Mouse (Mus musculus): ENCODE measurements around the gene Fads6. TPM values are rescaled to one million over a fixed set of nuclear protein-coding genes. Genes with fewer than 3 reads are reported as not detected.

Fads6 gene
- total and polyA plus RNA-seq, 3 experiments: 3.3 to 6.6 TPM; not detected in 1

DNA sequence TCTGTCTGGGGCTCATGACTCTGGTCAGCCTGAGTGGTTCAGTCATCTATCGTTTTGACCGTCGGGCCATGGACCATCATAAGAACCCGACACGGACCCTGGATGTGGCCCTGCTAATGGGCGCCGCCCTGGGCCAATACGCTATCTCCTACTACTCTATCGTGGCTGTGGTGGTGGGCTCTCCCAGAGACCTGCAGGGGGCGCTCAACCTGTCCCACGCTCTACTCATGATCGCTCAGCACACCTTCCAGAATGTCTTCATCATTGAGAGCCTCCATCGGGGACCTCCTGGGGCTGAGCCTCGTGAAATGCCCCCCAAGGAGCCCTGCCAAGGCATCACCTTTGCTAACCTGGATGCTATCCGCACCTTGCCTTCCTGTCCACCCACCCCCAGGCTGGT lies 31.9 kb upstream of the Fads6 start:
- Histone ChIP-seq H3K27ac (ENCODE audit: control insufficient read depth, low read depth, low read length) (no peak overlapping the region), H3K79me2 (ENCODE audit: control insufficient read depth, insufficient read depth, low read length, poor library complexity) (no peaks in the 10 kb centered on the region), H3K9ac (ENCODE audit: control insufficient read depth, low read depth, low read length, poor library complexity, severe bottlenecking) (no peak overlapping the region), H3K4me1 (ENCODE audit: control insufficient read depth in 1 of 2, insufficient read depth in 2 of 2, low read length in 2 of 2) (no peaks in the 10 kb centered on the region), H3K36me3 (ENCODE audit: control insufficient read depth in 1 of 2, insufficient read depth in 2 of 2, low read length in 2 of 2) (no peaks in the 10 kb centered on the region), H3K27me3 (ENCODE audit: control insufficient read depth in 1 of 2, insufficient read depth in 2 of 2, low read length in 2 of 2) (peaks cover 8 to 10% of the 10 kb centered on the region in 2 experiments), H3K4me3 (ENCODE audit: control insufficient read depth in 1 of 2, insufficient read depth in 1 of 2, low read depth in 2 of 2, low read length in 2 of 2) (no peak overlapping the region), H3K9me3 (replicated peaks; ENCODE audit: insufficient read depth, low read length) (no peaks in the 10 kb centered on the region)
- peak; percentile 66 for DNase-seq (ENCODE audit: low read depth, low spot score)
- TF ChIP-seq CTCF (IDR thresholded peaks at IDR 0.05 in 2 of 3, conservative IDR thresholded peaks at IDR 0.05 in 1 of 3; ENCODE audit: control insufficient read depth in 1 of 3, insufficient read depth in 1 of 3, low read depth in 2 of 3, low read length in 3 of 3, poor library complexity in 1 of 3, severe bottlenecking in 1 of 3): peak; percentile 69 to 83 (median 70)
- peak; percentile 14 for TF ChIP-seq RAD21 (IDR thresholded peaks at IDR 0.05; ENCODE audit: low read depth, low read length)
- TF ChIP-seq SMC3 (IDR thresholded peaks at IDR 0.05; ENCODE audit: low read depth, low read length): peak; percentile 55
- no peak for TF ChIP-seq ZKSCAN1 (IDR thresholded peaks at IDR 0.05; ENCODE audit: low read depth, low read length)
- TF ChIP-seq MAFK (IDR thresholded peaks at IDR 0.05; ENCODE audit: borderline replicate concordance, low read depth, low read length): no peak

DNA sequence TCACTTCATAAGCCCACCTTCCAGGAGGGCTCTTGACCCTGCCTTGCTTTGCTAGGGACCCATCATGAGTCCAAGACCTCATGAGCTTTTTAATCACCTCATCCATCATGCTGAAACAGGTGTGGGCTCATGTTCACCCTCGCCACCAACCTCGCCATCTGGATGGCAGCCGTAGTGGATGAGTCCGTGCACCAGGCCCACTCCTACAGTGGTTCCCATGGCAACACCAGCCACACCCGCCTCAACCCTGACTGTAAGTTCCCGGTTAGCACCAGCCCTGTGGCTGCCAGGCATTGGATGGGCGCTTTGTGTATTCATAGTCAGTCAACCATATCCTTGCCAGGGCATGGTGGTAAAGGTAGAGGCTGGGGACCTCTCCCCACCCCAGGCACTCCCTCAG lies 29.3 kb upstream of the Fads6 start:
- TF ChIP-seq POLR2A (IDR thresholded peaks at IDR 0.05; ENCODE audit: control insufficient read depth in 1 of 2, insufficient read depth in 1 of 2, low read depth in 1 of 2, low read length in 2 of 2, poor library complexity in 1 of 2) (0 out of 4 replicates have a peak, but pooled peaks of 1 of the 2 experiments have one; percentile 26), MAFK (IDR thresholded peaks at IDR 0.05; ENCODE audit: borderline replicate concordance, low read depth, low read length) (no peak), JUND (IDR thresholded peaks at IDR 0.05; ENCODE audit: low read depth, low read length) (no peak)
- H3K9ac ChIP-seq (ENCODE audit: control insufficient read depth, low read depth, low read length, poor library complexity, severe bottlenecking): no peak overlapping the region
- H3K4me1 ChIP-seq (ENCODE audit: control insufficient read depth in 1 of 2, insufficient read depth in 2 of 2, low read length in 2 of 2): no peaks in the 10 kb centered on the region
- H3K4me3 ChIP-seq (ENCODE audit: control insufficient read depth in 1 of 2, insufficient read depth in 1 of 2, low read depth in 2 of 2, low read length in 2 of 2): no peak overlapping the region
- H3K36me3 ChIP-seq (ENCODE audit: control insufficient read depth in 1 of 2, insufficient read depth in 2 of 2, low read length in 2 of 2): no peaks in the 10 kb centered on the region
- H3K79me2 ChIP-seq (ENCODE audit: control insufficient read depth, insufficient read depth, low read length, poor library complexity): no peaks in the 10 kb centered on the region
- H3K27me3 ChIP-seq (ENCODE audit: control insufficient read depth in 1 of 2, insufficient read depth in 2 of 2, low read length in 2 of 2): peaks cover 8 to 10% of the 10 kb centered on the region in 2 experiments
- no peak for DNase-seq (ENCODE audit: low read depth, low spot score)
- H3K9me3 ChIP-seq (replicated peaks; ENCODE audit: insufficient read depth, low read length): no peaks in the 10 kb centered on the region
- no peak overlapping the region for H3K27ac ChIP-seq (ENCODE audit: control insufficient read depth, low read depth, low read length)

DNA sequence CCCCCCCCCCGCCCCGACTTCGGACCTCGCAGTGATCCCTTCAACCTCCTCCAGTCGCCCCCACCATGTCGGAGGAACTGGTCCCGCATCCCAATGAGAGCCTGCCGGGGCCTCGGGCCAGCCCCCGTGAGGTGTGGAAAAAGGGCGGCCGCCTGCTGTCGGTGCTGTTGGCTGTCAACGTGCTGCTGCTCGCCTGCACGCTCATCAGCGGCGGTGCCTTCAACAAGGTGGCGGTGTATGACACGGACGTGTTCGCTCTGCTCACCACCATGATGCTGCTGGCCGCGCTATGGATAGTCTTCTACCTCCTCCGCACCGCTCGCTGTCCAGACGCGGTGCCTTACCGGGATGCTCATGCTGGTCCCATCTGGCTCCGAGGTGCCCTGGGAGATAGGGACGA lies 25.9 kb upstream of the Fads6 start:
- Histone ChIP-seq H3K79me2 (ENCODE audit: control insufficient read depth, insufficient read depth, low read length, poor library complexity) (no peaks in the 10 kb centered on the region), H3K36me3 (ENCODE audit: control insufficient read depth in 1 of 2, insufficient read depth in 2 of 2, low read length in 2 of 2) (no peaks in the 10 kb centered on the region), H3K9me3 (replicated peaks; ENCODE audit: insufficient read depth, low read length) (no peaks in the 10 kb centered on the region), H3K27ac (ENCODE audit: control insufficient read depth, low read depth, low read length) (no peak overlapping the region), H3K4me1 (ENCODE audit: control insufficient read depth in 1 of 2, insufficient read depth in 2 of 2, low read length in 2 of 2) (no peaks in the 10 kb centered on the region), H3K9ac (ENCODE audit: control insufficient read depth, low read depth, low read length, poor library complexity, severe bottlenecking) (no peak overlapping the region), H3K27me3 (ENCODE audit: control insufficient read depth in 1 of 2, insufficient read depth in 2 of 2, low read length in 2 of 2) (peaks cover 2 to 4% of the 10 kb centered on the region in 2 experiments; a peak in 3 of 4 replicates), H3K4me3 (ENCODE audit: control insufficient read depth in 1 of 2, insufficient read depth in 1 of 2, low read depth in 2 of 2, low read length in 2 of 2) (no peak overlapping the region)
- TF ChIP-seq ELF1 (IDR thresholded peaks at IDR 0.05; ENCODE audit: low read depth, low read length) (no peak), JUND (IDR thresholded peaks at IDR 0.05; ENCODE audit: low read depth, low read length) (no peak), E2F4 (IDR thresholded peaks at IDR 0.05; ENCODE audit: borderline replicate concordance, low read depth, low read length) (no peak), ZKSCAN1 (IDR thresholded peaks at IDR 0.05; ENCODE audit: low read depth, low read length) (no peak), RCOR1 (IDR thresholded peaks at IDR 0.05; ENCODE audit: low read depth, low read length) (no peak), USF1 (IDR thresholded peaks at IDR 0.05; ENCODE audit: low read depth, low read length) (no peak), ZNF384 (IDR thresholded peaks at IDR 0.05; ENCODE audit: low read depth, low read length) (no peak), ETS1 (IDR thresholded peaks at IDR 0.05; ENCODE audit: low read depth, low read length) (no peak), KAT2A (conservative IDR thresholded peaks at IDR 0.05; ENCODE audit: low read depth, low read length) (no peak), POLR2AphosphoS5 (IDR thresholded peaks at IDR 0.05; ENCODE audit: borderline replicate concordance, low read depth, low read length) (no peak), NRF1 (IDR thresholded peaks at IDR 0.05; ENCODE audit: insufficient read depth, low read depth, low read length, poor library complexity, severe bottlenecking) (no peak), MXI1 (IDR thresholded peaks at IDR 0.05; ENCODE audit: low read depth, low read length) (no peak), CTCF (IDR thresholded peaks at IDR 0.05 in 2 of 3, conservative IDR thresholded peaks at IDR 0.05 in 1 of 3; ENCODE audit: control insufficient read depth in 1 of 3, insufficient read depth in 1 of 3, low read depth in 2 of 3, low read length in 3 of 3, poor library complexity in 1 of 3, severe bottlenecking in 1 of 3) (no peak), MEF2A (IDR thresholded peaks at IDR 0.05; ENCODE audit: extremely low read depth, insufficient replicate concordance, low read depth, low read length, poor library complexity, severe bottlenecking) (no peak), CHD2 (IDR thresholded peaks at IDR 0.05; ENCODE audit: low read length) (no peak), BHLHE40 (IDR thresholded peaks at IDR 0.05; ENCODE audit: borderline replicate concordance, low read depth, low read length) (no peak), MYC (IDR thresholded peaks at IDR 0.05; ENCODE audit: low read depth, low read length) (no peak), SMC3 (IDR thresholded peaks at IDR 0.05; ENCODE audit: low read depth, low read length) (no peak), EP300 (IDR thresholded peaks at IDR 0.05; ENCODE audit: low read depth in 1 of 2, low read length in 2 of 2) (no peak)
- no peak for DNase-seq (ENCODE audit: low read depth, low spot score)
